Comparison of ENCODE assay signal across 10 mouse cellular contexts in the genomic region with DNA sequence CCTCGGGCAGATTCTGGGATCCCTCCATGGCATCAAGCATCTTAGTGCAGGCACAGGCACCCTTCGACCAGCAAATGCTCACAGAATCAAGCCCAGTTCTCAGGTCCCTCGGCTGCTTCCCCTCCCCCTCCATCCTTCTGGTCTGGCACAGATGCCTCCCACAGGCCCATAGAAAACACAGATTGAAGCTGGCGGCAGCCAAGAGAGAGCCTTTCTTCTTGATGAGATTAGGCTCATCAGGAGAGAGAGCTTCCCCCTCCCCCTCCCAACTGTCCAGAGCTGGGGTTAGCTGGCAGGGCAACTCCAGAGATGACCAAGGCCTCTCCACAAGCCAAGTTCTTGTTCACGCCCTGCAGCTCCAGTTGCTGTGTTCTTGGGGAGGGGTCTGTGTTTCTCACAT. TPM values are rescaled to one million over a fixed set of nuclear protein-coding genes. Genes with fewer than 3 reads are reported as not detected.
DNase-seq lines count a peak whose midpoint lies in the region; ATAC-seq lines count a peak whose summit lies in the region.
"Had no signal": no experiment of that assay in that cellular context is flagged by ENCODE, and none has a peak within 500 bp of the region (broad histone marks: within the 10 kb centered on the region; RNA-seq: fewer than 3 reads in every experiment).

No protein-coding gene starts in this region.

- H3K4me3 ChIP-seq in hindbrain, embryonic 10.5 days, result no peak overlapping the region
- no peak overlapping the region for H3K4me3 ChIP-seq in hindbrain, embryonic 13.5 days
- H3K4me3 ChIP-seq in hindbrain, embryonic 12.5 days, result no peak overlapping the region
- H3K4me3 ChIP-seq in midbrain, embryonic 15.5 days, result no peak overlapping the region

- no peak overlapping the region for H3K4me2 ChIP-seq in hindbrain, embryonic 13.5 days
- H3K4me2 ChIP-seq in hindbrain, embryonic 12.5 days (replicated peaks), result no peak overlapping the region
- H3K4me2 ChIP-seq in midbrain, embryonic 15.5 days, result no peak overlapping the region

- WGBS in hindbrain, embryonic 10.5 days, result 29% methylated on average over 5 of the region's 5 CpGs
- 32% methylated on average over 5 of the region's 5 CpGs for WGBS in hindbrain, embryonic 13.5 days
- WGBS in hindbrain, embryonic 12.5 days, result 31% methylated on average over 5 of the region's 5 CpGs
- 17% methylated on average over 5 of the region's 5 CpGs for whole genome bisulfite sequencing in midbrain, embryonic 15.5 days

- 0 out of 2 replicates have a peak, but pooled peaks cover 2% of the 10 kb centered on the region for H3K9me3 ChIP-seq in hindbrain, embryonic 10.5 days
- H3K9me3 ChIP-seq in hindbrain, embryonic 13.5 days, result no peaks in the 10 kb centered on the region
- 0 out of 2 replicates have a peak, but pooled peaks cover 3% of the 10 kb centered on the region for H3K9me3 ChIP-seq in hindbrain, embryonic 12.5 days (replicated peaks)
- H3K9me3 ChIP-seq in midbrain, embryonic 15.5 days, result no peaks in the 10 kb centered on the region

- no peaks in the 10 kb centered on the region for H3K36me3 ChIP-seq in hindbrain, embryonic 10.5 days
- H3K36me3 ChIP-seq in hindbrain, embryonic 13.5 days, result peaks cover 8% of the 10 kb centered on the region; the same call in 1 of the 2 replicates
- H3K36me3 ChIP-seq in hindbrain, embryonic 12.5 days, result no peaks in the 10 kb centered on the region
- H3K36me3 ChIP-seq in midbrain, embryonic 15.5 days (replicated peaks), result no peaks in the 10 kb centered on the region

- ATAC-seq in hindbrain, embryonic 13.5 days (ENCODE audit: low FRiP score), result no peak
- 0 out of 2 replicates have a peak, but pooled peaks have one; percentile 43 for ATAC-seq in hindbrain, embryonic 12.5 days (ENCODE audit: low FRiP score)
- ATAC-seq in midbrain, embryonic 15.5 days (replicated peaks), result peak; percentile 20; the same call in 1 of the 2 replicates
- ATAC-seq: CD4-positive, CD25-positive, alpha-beta regulatory T cell, adult 4 months had no signal

- no peak overlapping the region for H3K9ac ChIP-seq in hindbrain, embryonic 13.5 days
- no peak overlapping the region for H3K9ac ChIP-seq in hindbrain, embryonic 12.5 days
- no peak overlapping the region for H3K9ac ChIP-seq in midbrain, embryonic 15.5 days

- H3K27me3 ChIP-seq in hindbrain, embryonic 10.5 days (ENCODE audit: insufficient read depth, poor library complexity, severe bottlenecking), result no peaks in the 10 kb centered on the region
- H3K27me3 ChIP-seq in hindbrain, embryonic 13.5 days, result no peaks in the 10 kb centered on the region
- no peaks in the 10 kb centered on the region for H3K27me3 ChIP-seq in hindbrain, embryonic 12.5 days
- H3K27me3 ChIP-seq in midbrain, embryonic 15.5 days (replicated peaks), result no peaks in the 10 kb centered on the region

- DNase-seq in hindbrain, embryonic 10.5 days (ENCODE audit: low spot score), result peak; percentile 39
- DNase-seq in cerebellum, adult 18-20 months, result peak; percentile 62 to 76
- DNase-seq in yolk sac, embryonic 10.5 days (ENCODE audit: low spot score), result no peak
- no peak for DNase-seq in liver
- no peak for DNase-seq in urinary bladder, postnatal 14 days (ENCODE audit: low spot score)
- DNase-seq: kidney, adult 2 months had no signal

- H3K27ac ChIP-seq in hindbrain, embryonic 10.5 days, result peak overlapping the region; percentile 57; the same call in 1 of the 2 replicates
- H3K27ac ChIP-seq in hindbrain, embryonic 13.5 days, result no peak overlapping the region
- H3K27ac ChIP-seq in hindbrain, embryonic 12.5 days, result peak overlapping the region; percentile 5; the same call in 1 of the 2 replicates
- H3K27ac ChIP-seq in midbrain, embryonic 15.5 days, result no peak overlapping the region

- H3K4me1 ChIP-seq in hindbrain, embryonic 10.5 days (replicated peaks), result peaks cover 9% of the 10 kb centered on the region
- H3K4me1 ChIP-seq in hindbrain, embryonic 13.5 days (replicated peaks), result peaks cover 13% of the 10 kb centered on the region
- H3K4me1 ChIP-seq in hindbrain, embryonic 12.5 days, result peaks cover 9% of the 10 kb centered on the region
- peaks cover 6% of the 10 kb centered on the region; the same call in 1 of the 2 replicates for H3K4me1 ChIP-seq in midbrain, embryonic 15.5 days

RNA-seq across cellular contexts. Expression of a gene that starts 32.3 kb away (rescaled TPM):
- polyA plus RNA-seq in hindbrain, embryonic 10.5 days (2016; fragmentation: Nextera tagmentation; extraction: Ambion mirVana), result 5.9 and 10.8 TPM in 2 replicates
- 6.0 and 6.7 TPM in 2 replicates for polyA plus RNA-seq in hindbrain, embryonic 13.5 days (2015; fragmentation: Nextera tagmentation; extraction: Ambion mirVana)
- polyA plus RNA-seq in hindbrain, embryonic 12.5 days (2016; fragmentation: Nextera tagmentation; extraction: Ambion mirVana), result 7.0 and 7.4 TPM in 2 replicates
- polyA plus RNA-seq in midbrain, embryonic 15.5 days (2015; fragmentation: Nextera tagmentation; extraction: Ambion mirVana), result 6.8 and 8.1 TPM in 2 replicates

RNA-seq across cellular contexts. Expression of a gene that starts 33.7 kb away (rescaled TPM):
- polyA plus RNA-seq in hindbrain, embryonic 10.5 days (2016; fragmentation: Nextera tagmentation; extraction: Ambion mirVana), result 0.94 and 1.2 TPM in 2 replicates
- polyA plus RNA-seq in hindbrain, embryonic 13.5 days (2015; fragmentation: Nextera tagmentation; extraction: Ambion mirVana), result 0.93 and 0.96 TPM in 2 replicates
- 0.95 and 1.7 TPM in 2 replicates for polyA plus RNA-seq in hindbrain, embryonic 12.5 days (2016; fragmentation: Nextera tagmentation; extraction: Ambion mirVana)
- 0.82 and 1.1 TPM in 2 replicates for polyA plus RNA-seq in midbrain, embryonic 15.5 days (2015; fragmentation: Nextera tagmentation; extraction: Ambion mirVana)

Comparison
In these comparisons a context has a peak if more than half of its experiments do, and no peak if none do; other contexts are left out.
1. H3K27ac ChIP-seq: peak in hindbrain, embryonic 10.5 days (single experiment) and hindbrain, embryonic 12.5 days (single experiment); none in hindbrain, embryonic 13.5 days (single experiment) and midbrain, embryonic 15.5 days (single experiment).
2. DNase-seq: peak in hindbrain, embryonic 10.5 days (single experiment) and cerebellum, adult 18-20 months (2 of 2); none in yolk sac, embryonic 10.5 days (single experiment), liver (single experiment) and urinary bladder, postnatal 14 days (single experiment).